Mouse (Mus musculus) spleen, postnatal 4 days (tissue): Measurements from ENCODE around the gene Gm13539.

ENCODE experiments used
- DNase-seq, 2 experiments: peaks; one replicate each; pipeline ENCODE4 v3.0.0; 2022; ENCODE audit warnings: low spot score in 2 of 2

Gm13539 gene

GRCm38 (mm10) chr2:25824751-25825150 is 42.7 kb downstream of the Gm13539 start:
- DNase-seq = peak in 1 of 2 experiments; percentile 31

- no peak for DNase-seq
Measured at GRCm38 (mm10) chr2:25828344-25828947, 46.4 kb downstream of the Gm13539 start.

- no peak for DNase-seq
Measured at GRCm38 (mm10) chr2:25830786-25831185, 48.7 kb downstream of the Gm13539 start.

GRCm38 (mm10) chr2:25836291-25836690 is 54.2 kb downstream of the Gm13539 start:
- peak; percentile 49 to 82 for DNase-seq
